Mouse (Mus musculus) olfactory bulb, adult 2 months (tissue): ENCODE data around the gene Frem3. TPM values are rescaled to one million over a fixed set of nuclear protein-coding genes. Genes with fewer than 3 reads are reported as not detected.

Experiments used
- H3K27ac ChIP-seq: fragments of 200-500 bp; 2 replicates; pipeline ENCODE4 v1.5.1; 2012; ENCODE audit warnings: low read depth, low read length; ENCODE audit not compliant: insufficient read depth
- H3K4me1 ChIP-seq: fragments of 200-500 bp; 2 replicates; pipeline ENCODE4 v1.6.1; 2012; ENCODE audit warnings: low read length; ENCODE audit not compliant: control insufficient read depth, insufficient read depth
- H3K4me3 ChIP-seq: fragments of 200-500 bp; 2 replicates; pipeline ENCODE4 v1.5.1; 2012; ENCODE audit warnings: mild to moderate bottlenecking, low read depth, low read length, moderate library complexity; ENCODE audit not compliant: insufficient read depth
- CTCF ChIP-seq: fragments of 200-500 bp; IDR thresholded peaks from 2 replicates; pipeline ENCODE4 v1.5.1; 2012; ENCODE audit warnings: low read depth, mild to moderate bottlenecking, low read length, moderate library complexity; ENCODE audit not compliant: insufficient read depth
- POLR2A ChIP-seq: fragments of 200-500 bp; IDR thresholded peaks from 2 replicates; pipeline ENCODE4 v1.6.1; 2012; ENCODE audit warnings: mild to moderate bottlenecking, low read depth, low read length, moderate library complexity; ENCODE audit not compliant: insufficient read depth
- WGBS: fragments of 180-500 bp; shearing (Covaris S2); methylation state at CpG from one replicate; pipeline ENCODE4 v1.1.7; 2018; 5-methylcytosine and 5-hydroxymethylcytosine counted together
- polyA plus RNA-seq: library from polyadenylated mRNA; stranded (reverse); fragments of >200 nt; gene quantifications from 2 replicates; pipeline ENCODE4 v1.2.4, GENCODE M21; 2012; ENCODE audit warnings: low replicate concordance; ENCODE audit not compliant: missing spikeins, insufficient read depth, insufficient read length

Gene Frem3
- polyA plus RNA-seq, 1 experiment = not detected

DNA sequence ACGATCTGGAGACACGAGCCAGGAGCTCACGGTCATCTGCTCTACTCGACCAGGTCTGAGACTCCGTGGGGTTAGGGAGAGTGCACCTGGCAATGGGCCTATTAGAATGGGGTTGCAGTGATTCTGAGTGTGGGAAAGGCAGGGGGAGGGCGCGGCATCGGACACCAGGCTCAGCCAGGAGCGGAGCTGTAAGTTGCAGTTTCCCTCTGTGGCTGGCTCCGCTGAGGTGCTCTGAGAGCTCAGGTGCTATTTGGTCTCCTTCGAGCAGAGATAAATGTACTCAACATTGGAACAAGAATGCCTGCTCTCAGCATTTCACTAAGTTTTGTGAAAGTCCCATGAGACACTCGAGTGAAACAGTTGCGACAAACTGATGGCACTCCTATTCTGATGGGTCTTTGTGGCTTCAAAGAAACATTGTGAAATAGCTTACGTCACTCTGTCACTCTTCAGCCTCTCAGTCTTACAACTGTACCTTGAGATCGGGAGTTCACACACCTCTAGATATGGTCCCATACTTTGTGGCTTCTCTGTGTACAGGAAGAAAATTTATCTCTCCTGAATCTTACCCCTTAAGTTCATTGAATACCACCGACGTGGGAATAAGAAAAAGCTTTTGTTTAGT lies 58.5 kb downstream of the Frem3 start:
- H3K4me1 ChIP-seq = no peaks in the 10 kb centered on the region
- TF ChIP-seq CTCF = no peak
- no peak for TF ChIP-seq POLR2A
- WGBS = 79% methylated on average over 17 of the region's 17 CpGs
- H3K27ac ChIP-seq = no peak overlapping the region
- H3K4me3 ChIP-seq = no peak overlapping the region

DNA sequence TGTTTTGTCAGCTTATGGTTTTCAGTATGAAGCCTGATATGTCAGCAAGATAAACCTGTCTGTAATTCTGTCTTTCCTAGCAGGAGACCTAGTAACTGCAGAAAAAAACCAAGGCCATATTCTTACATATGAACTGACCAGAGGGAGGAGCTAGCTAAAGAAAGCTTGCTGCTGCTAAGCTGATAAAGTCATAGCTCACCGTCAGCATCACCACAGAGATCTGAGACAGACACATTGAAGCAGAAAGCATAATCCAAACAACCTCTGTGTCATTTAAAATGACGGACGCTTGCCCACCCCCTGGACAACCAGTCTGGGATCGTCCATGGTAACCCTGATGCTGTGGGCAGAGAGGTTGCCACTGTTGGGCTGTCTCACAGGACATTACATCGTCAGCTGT lies 71.7 kb downstream of the Frem3 start:
- Histone ChIP-seq H3K27ac (no peak overlapping the region), H3K4me1 (no peaks in the 10 kb centered on the region), H3K4me3 (no peak overlapping the region)
- 79% methylated on average over 5 of the region's 5 CpGs for WGBS
- TF ChIP-seq CTCF = no peak
- TF ChIP-seq POLR2A = no peak

DNA sequence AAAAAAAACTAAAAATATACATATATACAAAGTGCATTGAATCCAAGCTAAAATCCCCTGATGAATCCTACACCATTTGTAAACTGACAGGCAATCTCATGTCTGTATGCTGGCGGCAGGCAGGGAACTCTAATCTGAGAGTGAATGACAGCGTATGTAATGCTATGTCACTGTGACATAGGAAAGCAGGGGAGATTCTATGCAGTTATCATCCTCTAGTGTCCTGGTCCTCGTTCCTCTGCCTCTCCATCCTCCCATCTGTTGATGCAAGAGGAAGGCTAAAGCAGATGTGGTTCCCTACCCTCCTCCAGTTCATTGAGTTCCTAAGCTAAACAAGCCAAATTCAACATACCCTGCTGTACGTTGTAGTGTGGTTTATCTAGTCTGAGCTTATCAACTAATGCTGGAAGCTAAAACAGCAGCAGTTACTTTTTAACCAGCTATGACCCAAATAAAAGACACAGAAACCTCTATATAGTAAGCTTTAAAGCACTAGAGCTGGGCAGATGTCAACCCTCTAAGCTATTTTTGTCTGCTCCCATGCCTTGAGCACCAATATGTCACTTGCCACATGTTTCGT lies 73.0 kb downstream of the Frem3 start:
- H3K27ac ChIP-seq = no peak overlapping the region
- H3K4me3 ChIP-seq = no peak overlapping the region
- no peaks in the 10 kb centered on the region for H3K4me1 ChIP-seq
- WGBS = 85% methylated on average over 5 of the region's 5 CpGs
- no peak for TF ChIP-seq CTCF
- no peak for TF ChIP-seq POLR2A

DNA sequence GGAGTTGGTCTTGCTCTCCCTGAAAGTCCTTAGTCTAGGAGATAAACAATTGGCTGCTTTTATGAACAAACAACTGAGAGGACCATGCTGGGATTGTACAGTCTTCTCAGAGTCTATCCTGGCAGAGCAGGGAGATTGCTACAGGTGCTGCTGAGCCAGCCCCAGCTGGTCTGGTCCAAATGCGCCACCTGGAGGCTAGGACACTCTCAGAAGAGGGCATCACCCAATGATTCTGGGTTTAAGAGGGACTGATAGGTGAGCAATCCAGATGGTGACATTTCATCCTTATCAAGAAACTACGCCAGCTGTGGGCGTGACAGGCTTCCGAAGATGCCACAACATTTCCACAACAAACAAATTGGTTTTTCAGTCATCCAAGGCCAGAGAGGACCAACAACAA lies 77.3 kb downstream of the Frem3 start:
- Histone ChIP-seq H3K4me3 (no peak overlapping the region), H3K27ac (no peak overlapping the region), H3K4me1 (no peaks in the 10 kb centered on the region)
- 51% methylated on average over 4 of the region's 4 CpGs for WGBS
- no peak for TF ChIP-seq POLR2A
- peak; percentile 54 for TF ChIP-seq CTCF

DNA sequence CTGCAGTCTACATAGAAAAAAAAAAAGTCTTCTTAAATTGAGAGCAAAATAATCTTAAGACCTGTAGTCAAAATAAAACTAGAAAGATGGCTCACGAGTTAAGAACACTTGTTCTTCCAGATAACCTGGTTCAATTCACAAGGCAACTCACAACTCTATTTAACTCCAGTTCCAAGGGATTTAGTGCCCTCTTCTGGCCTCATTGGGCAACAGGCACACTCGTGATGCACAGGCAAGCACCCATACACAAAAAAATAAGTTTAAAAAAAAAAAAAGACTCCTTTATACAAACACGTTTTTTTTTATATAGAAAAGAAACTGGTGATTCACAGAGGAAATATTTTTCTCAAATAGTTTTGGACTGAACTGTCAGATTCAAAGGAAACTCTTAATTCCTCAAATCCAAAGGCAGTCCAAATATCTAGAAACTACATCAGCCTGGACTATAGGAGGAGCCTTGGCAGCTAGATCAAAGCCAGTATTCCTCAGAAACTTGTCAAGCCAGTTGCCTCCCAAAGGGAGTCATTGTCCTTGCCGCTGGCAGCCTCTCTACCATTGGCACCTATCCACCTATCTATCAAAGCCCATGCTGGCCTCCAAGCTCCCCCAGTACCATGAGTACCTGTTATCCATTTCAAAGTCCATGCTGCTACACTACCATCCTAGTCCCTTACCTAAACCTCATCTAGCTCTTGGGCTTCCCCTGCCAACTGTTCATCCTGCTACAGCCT lies 100.0 kb downstream of the Frem3 start:
- no peaks in the 10 kb centered on the region for H3K4me1 ChIP-seq
- no peak for TF ChIP-seq POLR2A
- TF ChIP-seq CTCF = no peak
- 52% methylated on average over 4 of the region's 4 CpGs for WGBS
- no peak overlapping the region for H3K27ac ChIP-seq
- H3K4me3 ChIP-seq = no peak overlapping the region

DNA sequence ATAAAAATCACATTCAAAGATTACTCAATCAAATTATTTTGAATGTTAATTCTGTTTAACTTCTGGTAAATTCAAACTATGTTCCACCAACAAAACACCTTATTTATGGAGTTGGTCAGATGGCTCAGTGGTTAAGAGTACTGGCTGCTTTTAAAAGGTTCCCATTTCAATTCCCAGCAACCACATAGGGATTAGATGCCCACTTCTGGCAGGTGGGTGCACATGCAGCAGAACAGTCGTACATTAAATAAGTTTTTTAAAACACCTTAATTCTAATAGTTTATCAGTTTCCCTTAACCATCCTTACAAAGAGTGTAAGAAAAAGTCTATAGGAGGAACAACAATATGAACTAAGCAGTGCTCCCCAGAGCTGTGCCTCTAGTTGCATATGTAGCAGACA lies 103.6 kb downstream of the Frem3 start:
- 78% methylated on average over 1 of the region's 1 CpGs for WGBS
- H3K4me3 ChIP-seq = no peak overlapping the region
- TF ChIP-seq CTCF = no peak

DNA sequence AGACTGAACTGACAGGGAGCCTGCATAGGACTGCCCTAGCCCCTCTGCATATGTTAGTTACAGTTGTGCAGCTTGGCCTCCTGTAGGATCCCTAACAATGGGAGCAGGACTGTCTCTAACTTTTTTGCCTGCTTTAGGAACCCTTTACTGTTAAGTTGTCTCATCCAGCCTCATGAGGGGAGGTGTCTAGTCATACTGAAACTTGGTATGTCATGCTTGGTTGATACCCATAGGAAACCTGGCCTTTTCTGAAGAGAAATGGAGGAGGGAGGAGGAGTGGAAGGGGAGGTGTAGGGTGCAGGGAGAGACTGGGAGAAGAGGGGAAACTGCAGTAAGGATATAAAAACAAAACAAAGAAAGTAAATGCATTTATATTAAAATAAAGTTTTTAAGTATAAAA lies 121.4 kb downstream of the Frem3 start:
- no peak overlapping the region for H3K4me3 ChIP-seq
- TF ChIP-seq POLR2A (no peak), CTCF (no peak)
- H3K27ac ChIP-seq = no peak overlapping the region
- no peaks in the 10 kb centered on the region; the same call in 1 of the 2 replicates for H3K4me1 ChIP-seq

More for the DNA sequence above, 103.6 kb downstream of the Frem3 start:
- Histone ChIP-seq H3K27ac (no peak overlapping the region), H3K4me1 (no peaks in the 10 kb centered on the region)

DNA sequence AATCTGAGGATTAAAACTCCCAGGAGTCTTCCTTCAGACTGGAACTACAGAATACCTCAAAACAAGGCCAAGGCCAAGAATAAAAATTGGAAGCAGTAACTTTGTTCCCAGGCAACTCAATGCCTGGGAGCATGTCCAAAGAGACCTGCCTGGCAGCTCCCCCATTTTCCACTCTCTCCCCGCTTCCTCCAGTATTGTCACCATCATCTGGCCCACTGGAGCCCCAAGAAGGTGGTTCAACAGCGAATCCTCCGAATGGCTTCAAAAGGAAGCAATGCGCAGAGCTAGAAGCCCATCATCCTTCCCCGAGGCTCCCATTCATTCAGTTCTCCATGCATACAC lies 127.1 kb downstream of the Frem3 start:
- H3K27ac ChIP-seq = peak overlapping the region; percentile 91; the same call in 1 of the 2 replicates
- H3K4me1 ChIP-seq = peaks cover 4% of the 10 kb centered on the region; the same call in 1 of the 2 replicates
- H3K4me3 ChIP-seq = peak overlapping the region; percentile 92
- 0% methylated on average over 5 of the region's 5 CpGs for WGBS
- TF ChIP-seq CTCF = no peak
- no peak for TF ChIP-seq POLR2A

DNA sequence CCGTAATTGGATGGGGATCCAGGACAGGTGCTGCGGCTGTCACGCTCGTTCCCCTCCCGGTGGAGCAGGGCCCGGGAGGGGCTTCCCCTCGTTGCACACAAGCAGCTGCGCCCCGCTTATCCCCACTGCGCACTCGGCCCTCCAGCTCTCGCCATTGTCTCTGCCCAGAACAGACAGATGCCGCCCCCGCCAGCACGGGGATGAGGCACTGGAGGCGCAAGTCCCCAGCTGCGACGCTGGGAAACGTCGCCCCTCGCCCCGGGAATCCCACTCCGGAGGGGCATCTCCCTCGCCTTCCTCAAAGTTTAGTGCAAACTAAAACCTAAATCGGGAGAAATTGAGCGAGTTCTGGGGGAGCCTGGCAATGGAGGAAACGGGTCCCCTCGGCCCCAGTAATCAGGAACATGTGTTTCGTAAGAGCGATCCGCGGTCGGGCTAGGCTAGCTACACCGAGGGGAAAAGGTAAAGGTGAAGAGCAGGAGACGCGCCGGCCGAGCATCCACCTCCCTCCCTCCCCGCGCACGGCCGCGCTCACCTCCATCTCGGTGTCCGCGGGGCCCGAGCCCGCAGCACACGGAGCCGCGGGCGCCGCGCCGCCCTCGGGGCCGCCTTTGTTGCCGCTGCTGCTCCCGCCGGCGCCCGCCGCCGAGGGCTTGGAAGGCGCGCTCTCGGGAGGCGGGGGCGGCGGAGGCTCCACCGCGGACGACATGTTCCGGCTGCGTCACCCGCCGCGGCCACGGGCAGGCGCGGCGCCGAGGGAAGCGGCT lies 127.7 kb downstream of the Frem3 start:
- Histone ChIP-seq H3K4me3 (peak overlapping the region; percentile 92), H3K27ac (peak overlapping the region; percentile 91), H3K4me1 (peaks cover 4% of the 10 kb centered on the region; the same call in 1 of the 2 replicates)
- TF ChIP-seq POLR2A = no peak; the same call in 1 of the 2 replicates
- no peak for TF ChIP-seq CTCF
- WGBS = 1% methylated on average over 84 of the region's 84 CpGs
